Mouse (Mus musculus) olfactory bulb, adult 2 months (tissue): Measurements from ENCODE around the gene Tom1l2.

ENCODE experiments used
- CTCF ChIP-seq: fragments of 200-500 bp; IDR thresholded peaks from 2 replicates; pipeline ENCODE4 v1.5.1; 2012; ENCODE audit warnings: low read depth, mild to moderate bottlenecking, low read length, moderate library complexity; ENCODE audit not compliant: insufficient read depth
- POLR2A ChIP-seq: fragments of 200-500 bp; IDR thresholded peaks from 2 replicates; pipeline ENCODE4 v1.6.1; 2012; ENCODE audit warnings: mild to moderate bottlenecking, low read depth, low read length, moderate library complexity; ENCODE audit not compliant: insufficient read depth

DNA sequence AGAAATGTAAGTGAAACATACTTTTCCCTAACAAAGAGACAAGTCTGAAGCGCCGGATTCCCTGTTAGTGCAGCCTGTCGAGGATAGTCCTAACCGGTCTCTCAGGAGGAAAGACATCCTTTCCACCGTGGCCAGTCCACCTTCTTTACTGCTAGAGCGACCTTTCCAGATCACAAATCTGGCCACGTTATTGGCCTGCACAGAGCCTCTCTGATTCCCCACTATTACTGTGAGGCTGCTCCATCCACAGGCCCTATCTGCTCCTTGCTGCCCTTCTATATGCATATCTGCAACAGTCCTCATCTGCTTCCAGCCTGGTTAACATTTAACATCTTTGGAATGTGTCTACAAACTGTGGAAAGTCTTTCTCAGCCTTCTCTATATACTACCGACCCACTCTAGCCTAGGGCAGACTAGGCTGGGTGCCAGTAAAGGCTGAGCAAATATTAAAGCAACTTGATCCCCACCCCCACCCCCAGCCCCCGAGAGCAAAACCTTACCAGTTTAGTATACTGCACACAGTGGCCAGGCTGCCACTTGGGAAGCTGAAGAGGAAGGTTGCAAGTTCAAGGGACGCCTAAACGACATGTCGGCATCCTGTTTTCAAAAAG, 44.1 kb downstream of the Tom1l2 start:
- no peak for TF ChIP-seq CTCF
- TF ChIP-seq POLR2A: no peak
